Mouse (Mus musculus): Measurements from ENCODE around the gene Parvg. TPM values are rescaled to one million over a fixed set of nuclear protein-coding genes. Genes with fewer than 3 reads are reported as not detected.

The Parvg gene
- total RNA-seq, 2 experiments from 2014 or later: 2.8 to 3.8 TPM

DNA sequence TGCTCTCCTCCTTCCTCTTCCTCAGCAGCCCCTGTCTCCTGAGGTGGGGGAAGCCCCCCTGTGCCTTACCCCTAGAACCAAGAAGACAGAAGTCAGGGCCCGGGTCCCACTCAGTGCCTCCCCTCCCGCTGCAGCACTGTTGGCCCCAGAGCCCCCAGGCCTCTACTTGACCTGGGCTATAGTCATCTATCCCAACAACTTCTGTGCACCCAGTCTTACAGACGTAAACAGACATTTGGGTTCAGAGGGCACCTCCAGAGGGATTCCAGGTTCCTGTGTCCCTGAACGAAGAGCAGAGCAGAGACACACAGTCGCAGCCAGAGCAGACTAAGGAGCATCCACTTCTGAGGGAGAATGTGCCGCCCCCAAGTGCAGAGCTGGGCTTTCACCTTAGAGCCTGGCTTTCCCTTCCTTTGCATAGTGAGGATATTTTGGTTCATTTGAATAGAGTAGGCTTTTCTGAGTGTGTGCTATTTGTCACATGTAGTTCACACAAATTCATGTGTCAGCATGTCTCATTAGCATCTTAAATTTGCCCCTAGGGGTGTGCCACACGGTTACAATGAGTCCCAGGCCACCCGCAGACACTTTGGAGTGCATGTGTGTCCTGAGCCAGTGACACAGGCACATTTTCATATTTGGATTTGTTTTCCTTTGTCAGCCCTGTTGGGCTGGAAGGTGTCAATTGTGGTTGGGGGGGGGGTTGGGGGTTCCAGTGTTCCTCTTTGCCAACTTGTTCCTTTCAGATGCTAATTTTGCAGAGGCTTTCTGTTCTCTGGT lies 22.0 kb upstream of the Parvg start:
- no peak for DNase-seq (ENCODE audit: low spot score in 2 of 2)

DNA sequence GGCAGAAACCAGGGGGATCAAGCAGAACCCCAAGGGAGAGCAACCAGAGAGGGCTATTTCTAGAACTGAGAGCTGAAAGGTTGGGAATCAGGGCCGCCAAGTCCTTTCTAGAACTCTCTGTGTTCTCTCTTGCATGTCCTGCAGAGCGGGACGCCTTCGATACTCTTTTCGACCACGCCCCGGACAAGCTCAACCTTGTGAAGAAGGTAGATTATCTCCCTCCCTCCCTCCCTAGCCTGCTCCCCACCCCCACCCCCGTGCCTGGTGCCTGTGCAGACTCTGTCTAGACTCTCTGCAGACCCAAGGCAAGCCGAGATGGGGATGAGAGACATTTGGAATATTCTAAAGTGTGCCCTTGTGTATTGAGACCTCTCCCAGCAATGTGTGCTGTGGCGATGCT lies 20.6 kb upstream of the Parvg start:
- DNase-seq (ENCODE audit: low spot score in 2 of 2): no peak

DNA sequence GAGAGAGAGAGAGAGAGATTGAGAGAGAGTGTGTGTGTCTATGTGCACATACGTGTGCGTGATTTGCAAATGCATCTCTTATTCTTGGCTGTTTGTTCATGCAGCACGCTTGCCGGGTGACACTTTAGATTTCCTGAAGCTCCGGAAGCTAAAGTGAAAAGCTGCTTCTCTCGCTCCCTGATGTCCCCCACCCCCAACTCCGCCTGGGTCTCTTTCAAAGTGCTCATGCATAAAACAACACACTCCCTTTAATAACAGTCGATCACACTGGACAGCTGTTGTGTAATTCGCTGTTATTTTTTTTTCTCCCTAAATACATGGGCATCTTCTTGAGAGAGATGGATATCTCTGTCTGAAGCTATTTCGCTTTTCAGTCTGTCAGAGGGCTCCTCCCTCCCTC lies 18.5 kb upstream of the Parvg start:
- no peak for DNase-seq (ENCODE audit: low spot score in 2 of 2)

DNA sequence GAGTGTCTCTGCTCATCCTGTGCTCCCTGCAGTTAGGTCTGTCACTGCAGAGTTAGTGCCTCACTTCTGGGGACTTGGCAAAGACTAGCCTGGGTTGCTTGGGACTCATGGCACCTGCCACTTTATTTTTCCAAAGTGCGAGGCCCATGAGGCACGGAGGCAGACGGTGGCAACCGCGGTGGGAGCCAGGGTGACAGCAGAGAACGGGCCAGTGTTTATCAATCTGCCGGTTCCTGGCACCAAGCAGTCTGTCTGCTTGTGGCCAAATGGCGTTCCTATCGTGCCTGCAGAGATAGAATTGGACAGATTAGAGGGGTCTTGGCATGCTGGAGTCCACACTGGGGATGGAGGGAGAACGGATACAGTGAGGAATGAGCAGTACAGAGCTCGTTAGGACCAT lies 13.6 kb upstream of the Parvg start:
- DNase-seq (ENCODE audit: low spot score in 2 of 2): no peak

DNA sequence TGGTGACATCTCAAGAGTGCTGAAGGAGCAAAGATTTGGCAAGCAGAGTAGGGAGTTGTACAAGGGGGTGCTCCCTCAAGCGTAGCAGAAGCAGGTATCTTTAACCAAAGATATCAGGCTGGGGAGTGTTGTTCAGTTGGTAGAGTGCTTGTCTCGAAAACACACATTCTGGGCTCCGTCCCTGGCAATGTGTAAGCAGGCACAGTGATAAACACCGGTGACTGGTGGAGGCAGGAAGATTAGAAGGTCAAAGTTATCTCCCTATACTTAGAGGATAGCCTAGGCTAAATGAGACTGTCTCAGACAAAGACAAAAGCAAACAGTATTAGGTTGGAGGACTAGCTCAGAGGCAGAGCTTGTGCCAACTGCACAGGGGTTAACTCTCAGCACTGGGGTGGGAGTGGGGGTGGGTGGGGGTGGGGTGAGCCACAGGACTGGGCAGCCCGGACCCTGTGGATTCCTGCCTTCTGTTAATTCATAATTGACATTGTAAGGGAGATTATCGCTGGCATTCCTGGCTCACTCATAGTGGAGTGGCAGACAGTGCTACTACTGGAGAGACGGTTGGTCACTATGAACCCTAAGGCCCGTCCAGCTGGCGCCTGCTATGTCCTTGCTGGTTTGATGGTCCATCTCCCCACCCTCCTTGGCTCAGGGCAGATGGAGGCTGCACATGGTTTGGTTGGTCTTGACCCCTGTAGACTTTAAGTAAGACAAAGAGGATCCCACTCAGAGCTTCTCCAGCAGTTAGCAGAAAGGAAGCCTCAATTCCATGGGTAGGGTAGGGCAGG lies 12.3 kb upstream of the Parvg start:
- DNase-seq (ENCODE audit: low spot score in 2 of 2): no peak

DNA sequence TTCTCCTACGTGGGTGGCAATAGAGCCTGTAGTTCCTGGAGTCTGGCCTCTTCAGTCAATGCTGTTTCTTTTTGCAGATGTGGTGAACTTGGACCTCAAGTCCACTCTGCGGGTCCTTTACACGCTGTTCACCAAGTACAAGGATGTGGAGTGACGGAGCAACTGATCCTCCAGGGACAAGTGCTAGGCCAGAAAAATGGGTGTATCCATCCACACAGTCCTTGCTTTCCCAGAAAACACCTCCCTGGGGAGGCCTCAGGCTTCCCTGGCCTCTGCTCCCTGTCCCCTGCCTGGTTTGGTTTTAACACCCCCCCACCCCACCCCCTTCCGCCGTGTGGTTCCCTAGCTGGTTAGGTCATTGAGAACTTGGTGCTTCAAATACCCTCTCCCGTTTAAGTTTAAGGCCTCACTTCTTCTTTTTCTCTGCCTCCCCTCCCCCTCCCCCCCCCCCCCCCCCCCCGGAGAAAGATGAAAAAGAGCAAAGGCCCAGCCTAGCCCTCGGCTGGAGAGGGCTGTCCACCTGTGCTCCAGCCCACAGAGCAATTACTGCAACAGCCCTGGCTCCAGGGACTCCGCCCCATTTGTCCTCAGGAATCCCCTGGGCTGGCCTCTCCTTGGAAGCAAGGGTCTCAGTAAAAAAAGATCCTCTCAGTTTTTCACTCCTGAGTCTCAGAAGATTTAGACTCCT lies 10.8 kb upstream of the Parvg start:
- DNase-seq (ENCODE audit: low spot score in 2 of 2): no peak

DNA sequence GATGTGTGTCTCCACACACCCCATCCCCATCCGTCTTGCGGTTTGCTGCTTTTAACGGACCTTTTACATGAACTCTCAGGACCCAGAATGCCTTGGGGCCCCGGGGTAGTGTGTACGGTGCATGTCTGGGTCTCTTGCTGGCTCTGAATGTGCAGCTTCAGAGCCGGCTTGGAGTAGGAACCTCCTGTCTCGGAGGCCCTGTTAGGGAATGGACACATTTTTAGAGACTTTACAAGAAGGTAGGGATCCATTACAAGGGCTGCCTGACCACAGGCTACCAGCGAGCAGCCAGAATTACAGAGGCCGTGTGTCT lies 10.3 kb upstream of the Parvg start:
- DNase-seq (ENCODE audit: low spot score in 2 of 2): no peak

DNA sequence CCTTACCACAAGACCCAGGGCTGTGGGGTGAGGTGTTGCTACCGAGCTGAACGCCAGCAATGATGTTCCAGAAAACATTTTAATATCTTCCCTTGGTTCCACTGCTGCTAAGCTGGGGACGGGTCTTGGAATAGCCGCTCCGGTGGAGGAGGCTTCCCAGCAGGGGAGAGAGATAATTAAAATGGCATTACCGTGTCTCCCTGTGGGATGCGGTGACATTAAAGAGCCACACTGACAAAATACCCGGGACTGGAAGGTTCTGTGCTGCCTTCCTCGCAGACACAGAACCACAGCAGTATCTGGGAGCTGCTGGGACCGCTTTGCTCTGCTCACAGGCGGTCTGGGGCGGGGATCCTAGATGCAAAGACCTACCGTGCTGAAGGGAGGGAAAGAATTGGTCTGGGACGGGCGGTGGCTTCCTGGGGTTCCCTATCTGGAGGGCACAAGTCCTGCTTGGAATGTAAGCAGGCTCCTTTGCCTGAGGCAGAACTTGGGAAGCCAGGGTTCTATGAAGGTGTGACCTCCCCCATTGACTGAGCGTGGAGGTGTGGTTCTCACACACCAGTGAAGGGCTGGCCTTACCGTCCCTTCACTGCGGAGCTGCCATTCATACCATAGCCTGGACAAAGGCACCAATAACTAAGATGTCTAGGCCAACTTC lies 9.3 kb upstream of the Parvg start:
- no peak for DNase-seq (ENCODE audit: low spot score in 2 of 2)

DNA sequence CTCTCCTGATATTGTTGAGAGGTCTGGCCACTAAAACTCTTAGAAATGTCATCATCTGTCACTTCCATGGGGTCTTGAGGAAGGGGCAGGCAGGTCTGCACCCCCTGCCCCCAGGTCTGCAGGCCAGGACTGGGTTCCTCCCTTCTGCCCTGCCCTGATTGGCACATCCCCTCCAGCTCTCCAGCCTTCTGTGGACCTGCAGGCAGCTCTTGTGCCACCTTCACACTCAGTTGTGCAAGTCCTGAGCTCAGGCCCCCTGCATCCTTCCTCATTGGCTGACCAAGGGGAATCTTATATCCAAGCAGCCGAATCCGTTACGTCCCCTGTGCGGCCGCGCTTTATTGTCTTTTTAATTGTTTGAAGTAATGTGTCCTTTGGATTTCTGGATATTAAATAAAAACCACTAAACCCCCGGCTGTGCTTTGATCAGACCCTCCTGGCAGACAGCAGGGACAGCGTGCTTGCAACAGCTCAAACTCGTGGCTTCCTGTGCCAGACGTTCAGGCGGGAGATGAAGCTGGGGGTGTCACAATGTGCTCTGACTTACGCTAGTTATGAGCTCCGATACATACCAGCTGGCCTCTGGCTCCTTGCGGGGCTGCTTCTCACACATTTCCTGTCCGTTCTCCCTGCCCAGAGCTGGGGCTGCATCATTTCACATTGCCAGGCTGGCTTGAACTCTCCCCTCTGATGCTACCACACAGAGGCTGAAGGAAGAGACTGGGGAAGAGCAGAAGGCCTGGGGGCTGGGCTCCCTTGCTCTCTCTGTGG lies 8.4 kb upstream of the Parvg start:
- DNase-seq (ENCODE audit: low spot score in 2 of 2): no peak

DNA sequence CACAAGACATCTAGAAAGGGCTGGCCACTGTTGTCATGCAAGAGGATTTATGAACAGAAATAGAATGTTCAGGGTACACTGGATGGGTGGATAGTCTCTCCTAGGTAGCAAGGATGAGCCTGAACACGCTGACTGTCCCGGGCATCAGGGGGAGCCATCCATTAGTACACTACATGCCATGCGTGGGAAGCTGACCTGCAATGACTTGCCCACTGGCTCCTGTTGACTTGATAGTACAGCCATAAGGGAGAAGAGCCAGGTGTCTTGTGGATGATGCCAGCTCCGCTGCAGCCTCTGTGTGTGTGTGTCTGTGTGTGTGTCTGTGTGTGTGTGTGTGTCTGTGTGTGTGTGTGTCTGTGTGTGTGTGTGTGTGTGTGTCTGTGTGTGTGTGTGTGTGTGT lies 4.4 kb upstream of the Parvg start:
- no peak for DNase-seq (ENCODE audit: low spot score in 2 of 2)

DNA sequence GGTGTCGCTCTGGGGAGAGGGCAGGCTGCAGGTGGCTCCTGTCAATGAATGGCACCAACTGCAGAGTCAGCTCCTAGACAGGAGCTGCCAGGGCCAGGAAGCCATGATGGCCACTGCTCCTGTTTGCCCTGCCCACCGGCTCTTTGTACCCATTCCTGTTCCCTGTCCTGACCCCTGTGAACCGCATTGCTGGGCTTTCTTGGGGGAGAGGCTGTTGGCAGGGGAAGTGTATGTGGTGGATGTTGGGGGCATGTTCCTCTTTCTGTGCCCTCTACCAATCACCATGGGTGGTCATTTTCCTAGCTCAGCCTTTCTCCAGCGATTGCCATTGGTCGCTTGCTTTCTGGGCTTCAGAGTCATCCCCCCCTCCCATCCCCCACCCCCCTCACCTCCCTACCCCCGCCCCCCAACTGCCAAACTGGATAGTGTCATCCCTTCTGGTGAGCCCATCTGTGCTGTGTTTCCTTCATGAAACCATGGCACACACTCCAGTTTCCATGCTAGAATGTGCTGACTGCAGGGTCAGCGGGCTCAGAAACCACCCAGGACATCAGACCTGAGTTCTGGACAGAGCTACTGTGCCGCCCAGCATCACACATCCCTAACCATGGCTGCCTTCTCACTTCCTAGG lies 2.2 kb upstream of the Parvg start:
- DNase-seq (ENCODE audit: low spot score in 2 of 2): no peak

DNA sequence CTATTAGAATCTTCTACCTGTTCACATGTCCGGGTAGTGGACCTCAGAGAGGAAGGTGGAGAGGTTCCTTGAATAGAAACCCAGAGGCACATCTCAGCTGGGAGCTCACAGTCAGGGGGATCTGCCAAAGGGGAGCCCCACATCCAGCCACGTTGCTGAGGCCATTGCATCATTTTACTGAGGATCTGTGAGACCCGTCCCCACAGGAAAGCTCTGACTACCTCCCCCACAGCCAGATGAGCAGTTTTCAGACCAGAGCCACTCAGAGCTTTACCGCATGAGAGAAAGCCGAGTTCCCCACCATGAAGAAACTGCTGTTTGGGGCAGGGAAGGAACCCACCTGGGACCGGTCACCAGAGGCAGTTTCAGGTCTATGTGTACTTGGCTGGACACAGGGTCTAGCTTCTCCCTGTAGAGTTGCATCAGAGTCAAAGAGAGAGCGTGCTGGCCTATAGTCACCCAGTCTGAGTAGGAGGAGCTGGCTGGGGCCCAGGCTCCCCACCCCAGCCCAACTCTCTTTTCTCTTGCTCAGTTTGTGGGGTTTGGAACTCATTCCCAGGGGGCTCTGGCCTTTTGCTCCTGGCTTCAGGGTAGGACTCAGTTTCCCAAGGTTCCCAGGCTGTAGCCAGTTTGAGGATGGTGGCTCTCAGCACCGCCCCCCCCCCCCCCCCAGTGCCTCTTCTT lies 1.2 kb downstream of the Parvg start:
- DNase-seq (ENCODE audit: low spot score in 2 of 2): no peak

DNA sequence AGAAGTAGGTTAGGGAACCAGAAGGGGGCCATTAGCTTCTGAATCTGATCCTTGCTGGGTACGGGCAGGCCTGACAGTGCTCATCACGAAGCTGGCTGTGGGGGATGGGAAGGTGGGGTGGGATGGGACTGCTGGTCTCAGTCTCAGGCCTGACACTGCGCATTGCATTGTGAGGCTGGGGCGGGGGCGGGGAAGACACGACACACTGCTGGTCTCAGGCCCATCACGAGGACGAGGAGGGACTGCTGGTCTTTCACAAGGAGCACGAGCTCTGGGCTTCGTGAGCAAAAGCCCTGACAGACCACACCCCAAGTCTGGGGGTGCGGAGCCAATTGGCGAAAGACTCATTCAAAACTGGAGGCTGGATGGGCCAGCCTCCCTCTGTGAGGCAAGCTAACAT lies 1.9 kb downstream of the Parvg start:
- DNase-seq (ENCODE audit: low spot score in 2 of 2): no peak

DNA sequence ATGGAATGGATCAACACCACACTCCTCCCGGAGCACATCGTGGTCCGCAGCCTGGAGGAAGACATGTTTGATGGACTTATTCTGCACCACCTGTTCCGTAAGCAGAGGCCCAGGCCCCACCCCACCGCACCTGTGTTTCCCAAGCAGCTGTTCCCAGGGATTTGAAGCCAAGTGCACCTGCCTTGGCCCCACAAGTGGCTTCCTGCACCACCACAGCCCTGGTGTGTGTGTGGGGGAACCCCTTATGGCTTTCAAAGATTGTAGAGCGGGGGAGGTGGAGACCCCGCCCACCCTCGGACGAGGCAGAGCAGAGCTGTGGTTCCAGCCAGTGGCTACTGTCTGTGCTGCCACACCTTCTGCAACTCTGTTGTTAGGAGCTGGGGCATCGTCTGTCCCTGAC lies 5.0 kb downstream of the Parvg start:
- DNase-seq (ENCODE audit: low spot score in 2 of 2): no peak

DNA sequence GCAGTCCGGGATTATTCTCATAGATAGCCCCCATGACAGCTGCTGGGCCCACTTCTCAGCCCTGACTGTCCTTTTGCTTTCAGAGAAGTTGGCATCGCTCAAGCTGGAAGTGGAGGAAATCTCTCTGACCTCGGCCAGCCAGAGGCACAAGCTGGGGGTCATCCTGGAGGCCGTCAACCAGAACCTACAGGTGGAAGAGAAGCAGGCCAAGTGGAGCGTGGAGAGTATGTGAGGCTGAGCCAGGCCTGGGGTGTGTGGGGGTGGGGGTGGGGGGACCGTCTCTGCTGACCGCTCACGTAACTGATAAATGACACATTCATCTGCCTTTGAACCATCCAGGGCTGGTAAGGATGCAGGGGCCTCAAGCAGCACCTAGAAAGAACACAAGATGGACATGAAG lies 6.1 kb downstream of the Parvg start:
- DNase-seq (ENCODE audit: low spot score in 2 of 2): no peak

DNA sequence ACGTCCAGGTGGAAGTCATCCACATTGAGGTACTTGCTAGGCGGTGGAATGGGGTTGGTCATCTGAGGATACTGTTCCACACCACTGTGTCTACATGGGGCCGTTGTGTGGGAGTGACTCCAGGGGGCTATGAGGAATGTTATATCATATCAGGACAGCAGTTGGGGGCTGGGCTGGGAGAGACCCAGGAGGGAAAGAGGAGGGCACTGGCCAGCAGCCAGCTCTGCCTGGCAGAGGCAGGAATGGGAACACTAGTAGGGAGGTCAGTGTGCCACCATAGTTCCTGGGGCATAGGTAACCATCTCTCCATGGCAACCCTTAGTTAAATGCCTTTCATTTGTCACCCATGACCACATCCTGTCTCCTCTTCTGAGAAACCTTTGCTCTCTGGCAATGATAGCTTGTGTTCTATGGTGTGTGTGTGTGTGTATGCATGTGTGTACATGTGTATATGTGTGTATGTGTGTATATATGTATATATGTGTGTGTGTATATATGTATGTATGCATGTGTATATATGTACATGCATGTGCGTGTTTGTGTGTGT lies 7.3 kb downstream of the Parvg start:
- no peak for DNase-seq (ENCODE audit: low spot score in 2 of 2)

DNA sequence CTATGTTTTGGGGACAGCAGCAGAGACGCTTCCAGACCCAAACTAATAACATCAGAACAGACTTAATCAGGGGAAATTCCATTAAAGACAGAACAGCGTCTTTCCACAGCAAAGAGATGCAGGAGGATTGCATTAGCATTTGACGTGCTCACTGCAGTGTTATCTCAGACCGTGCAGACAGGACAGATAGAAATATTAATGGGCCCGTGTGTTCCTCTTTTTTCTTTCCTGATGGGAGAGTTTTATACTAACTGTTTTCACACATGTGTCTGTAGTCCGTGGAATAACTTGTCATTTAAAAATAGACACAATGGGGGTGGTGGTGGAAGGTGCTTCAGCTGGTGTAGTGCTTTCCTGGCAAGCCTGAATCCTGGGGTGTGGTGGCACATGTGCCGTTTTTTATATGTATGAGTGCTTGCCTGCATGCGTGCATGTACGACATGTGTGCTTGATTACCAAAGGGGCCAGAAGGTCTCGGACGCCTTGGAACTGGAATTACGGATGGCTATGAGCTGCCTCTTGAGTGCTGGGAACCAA lies 12.5 kb downstream of the Parvg start:
- DNase-seq (ENCODE audit: low spot score in 2 of 2): no peak

DNA sequence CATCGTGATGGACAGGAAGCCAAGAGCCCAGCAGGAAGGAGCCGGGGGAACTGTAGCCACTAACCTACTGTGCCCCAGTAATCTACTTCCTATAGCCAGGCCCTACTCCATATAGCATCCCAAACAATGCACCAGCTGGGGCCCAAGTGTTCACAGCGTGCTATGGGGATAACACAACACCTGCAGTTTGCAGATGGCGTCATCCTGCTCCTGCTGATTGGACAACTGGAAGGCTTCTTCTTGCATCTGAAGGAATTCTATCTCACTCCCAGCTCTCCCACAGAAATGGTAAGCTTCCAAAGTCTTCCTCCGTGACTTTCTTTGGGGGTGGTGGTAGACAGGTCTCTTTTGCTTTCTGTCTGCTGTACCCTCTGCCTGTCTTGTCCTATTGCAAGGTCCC lies 13.8 kb downstream of the Parvg start:
- DNase-seq (ENCODE audit: low spot score in 2 of 2): no peak

DNA sequence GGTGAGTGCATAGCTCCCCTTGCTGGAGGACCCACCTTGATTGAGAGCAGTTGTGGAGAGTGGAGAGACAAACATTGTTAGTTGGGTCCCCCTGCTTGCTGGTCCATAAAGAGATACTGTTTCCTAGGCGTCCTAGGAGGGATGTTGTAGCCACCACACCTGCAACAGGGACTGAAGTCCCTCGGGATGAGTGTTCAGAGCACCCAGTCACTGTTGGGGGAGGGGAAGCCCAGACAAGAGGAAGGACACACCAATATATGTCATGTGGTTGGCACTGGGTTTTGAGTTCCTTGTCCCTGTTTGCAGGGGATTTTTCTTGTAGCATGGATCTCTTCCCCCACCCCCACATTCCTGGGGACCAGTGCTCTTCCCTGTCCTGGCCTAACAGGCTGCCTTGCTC lies 17.1 kb downstream of the Parvg start:
- no peak for DNase-seq (ENCODE audit: low spot score in 2 of 2)

Data from gastrocnemius, postnatal 4 days (tissue).